Mouse (Mus musculus) granulocyte monocyte progenitor cell, adult 5-6 weeks (primary cell): ENCODE data around the gene Bmp5. TPM values are rescaled to one million over a fixed set of nuclear protein-coding genes. Genes with fewer than 3 reads are reported as not detected.
"Not testable (repeated sequence)": the region's sequence is repeated elsewhere in the genome, so short reads cannot be mapped to it uniquely, and the experiment has no call there.

ENCODE experiments used
- ATAC-seq: replicated peaks from 2 replicates; pipeline ENCODE4 v1.8.0; 2016; ENCODE audit warnings: mild to moderate bottlenecking, moderate TSS enrichment, inconsistent platforms; ENCODE audit not compliant: poor library complexity, severe bottlenecking
- total RNA-seq, 2 experiments: library from RNA; stranded (forward) in 1 of 2; stranded (reverse) in 1 of 2; fragments of 200-712, 200-1000 nt in 1 of 2; fragments of >200 nt in 1 of 2; fragmentation: Nextera tagmentation in 1 of 2; gene quantifications; 2 replicates each; pipeline ENCODE4 v1.2.3; 2014 to 2017

Gene Bmp5
- total RNA-seq (2014; fragmentation: Nextera tagmentation) (not detected in 2 replicates), total RNA-seq (2017) (not detected in 2 replicates)

DNA sequence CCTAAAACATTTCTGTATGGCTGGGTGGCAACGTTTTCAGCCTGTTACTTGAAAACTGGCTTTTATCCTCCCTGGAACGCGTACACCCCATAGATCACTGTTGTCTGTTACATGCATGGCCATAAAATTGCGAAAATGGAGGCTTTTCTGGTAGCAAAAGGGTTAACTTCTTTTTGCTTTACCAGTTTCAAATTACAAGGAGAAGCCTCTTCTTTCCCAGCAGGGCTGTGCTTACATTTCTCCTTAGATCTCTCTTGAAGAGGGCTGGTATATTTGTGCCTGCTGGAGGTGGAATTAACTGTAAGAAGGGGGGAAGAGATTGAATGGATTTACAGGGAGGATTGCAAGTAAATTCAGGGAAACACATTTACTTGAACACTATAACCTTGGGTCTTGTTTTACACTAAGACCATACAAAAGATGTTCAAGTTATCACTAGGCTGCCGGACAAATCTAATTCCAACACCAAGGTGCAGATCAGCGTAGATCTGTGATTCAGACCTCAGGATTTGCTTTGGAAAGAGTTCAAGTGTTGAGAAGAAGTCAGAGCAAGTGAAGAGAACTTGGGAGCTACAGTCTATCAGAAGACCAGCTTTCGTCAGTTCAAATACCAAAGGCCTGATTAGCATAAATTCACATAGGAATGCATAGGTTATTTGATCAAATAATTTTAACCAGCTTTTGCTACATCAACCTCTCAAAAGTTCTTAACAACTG lies at the start of gene Bmp5:
TSS of gene Bmp5 (plus strand) at position 236 of the 717 bp plus-strand sequence.
- ATAC-seq = no peak

DNA sequence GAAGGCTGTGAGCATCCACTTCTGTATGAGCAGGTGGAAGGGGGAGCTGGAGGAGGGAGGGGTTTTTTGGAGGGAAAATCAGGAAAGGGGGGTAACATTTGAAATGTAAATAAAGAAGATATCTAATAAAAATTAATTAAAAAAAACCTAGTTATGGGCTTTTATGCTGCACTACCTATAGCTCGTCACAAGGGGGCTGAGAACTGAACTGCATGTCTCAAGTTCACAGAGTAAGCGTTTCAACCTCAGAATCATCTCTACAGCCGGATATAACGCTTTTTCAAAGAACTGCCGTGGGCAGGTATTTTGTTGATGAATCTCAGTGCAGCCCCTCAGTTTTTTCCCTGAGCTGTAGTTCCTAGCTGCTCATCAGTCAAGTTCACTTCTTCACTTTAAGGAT lies 15.1 kb upstream of the Bmp5 start:
- no peak for ATAC-seq

GRCm38 (mm10) chr9:75761567-75761966 lies 13.6 kb upstream of the Bmp5 start:
- no peak for ATAC-seq

GRCm38 (mm10) chr9:75762487-75762886 lies 12.7 kb upstream of the Bmp5 start:
- no peak for ATAC-seq

- no peak for ATAC-seq
These were observed 10.4 kb upstream of the Bmp5 start for GRCm38 (mm10) chr9:75764792-75765191.

- no peak for ATAC-seq
These were observed 8.6 kb upstream of the Bmp5 start for GRCm38 (mm10) chr9:75766521-75766920.

- no peak for ATAC-seq
These were observed 6.1 kb upstream of the Bmp5 start for GRCm38 (mm10) chr9:75769042-75769441.

- ATAC-seq = no peak
These were observed 989 bp downstream of the Bmp5 start for GRCm38 (mm10) chr9:75776153-75776552.

GRCm38 (mm10) chr9:75778762-75779346 lies 3.7 kb downstream of the Bmp5 start:
- no peak for ATAC-seq

DNA sequence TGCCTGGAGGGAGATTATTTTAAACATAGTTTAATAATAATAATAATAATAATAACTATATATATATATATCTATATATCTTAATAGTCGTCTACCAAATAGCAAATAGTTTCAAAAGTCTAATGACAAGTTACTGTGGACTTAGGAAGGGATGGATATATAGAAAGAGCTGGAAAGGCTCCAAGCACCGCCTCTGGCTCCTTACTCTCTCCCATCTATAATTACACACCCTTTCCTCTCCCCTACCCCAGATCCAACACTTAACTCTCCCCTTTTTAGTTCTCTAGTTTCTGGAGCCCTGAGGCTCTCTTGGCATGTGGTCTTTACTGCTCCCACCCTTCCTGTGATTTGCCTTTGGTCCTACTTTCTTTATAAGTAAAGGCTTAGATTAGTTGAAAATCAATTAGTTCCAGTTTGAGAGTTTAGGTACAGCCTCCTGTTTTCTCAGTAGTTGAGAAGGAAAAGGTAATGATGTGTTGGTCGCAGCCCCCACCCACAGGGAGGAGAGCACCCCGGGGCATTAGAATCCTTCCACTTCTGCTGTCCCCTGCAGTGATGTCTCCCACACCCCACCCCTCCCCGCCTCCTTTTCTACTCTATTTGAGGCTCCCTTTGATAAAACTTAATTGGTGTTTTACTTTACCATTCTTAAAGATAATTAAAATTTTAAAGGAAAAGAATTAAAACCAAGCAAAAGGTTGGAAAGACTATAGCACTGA lies 5.6 kb downstream of the Bmp5 start:
- no peak for ATAC-seq

GRCm38 (mm10) chr9:75781600-75781999 lies 6.4 kb downstream of the Bmp5 start:
- ATAC-seq = no peak

DNA sequence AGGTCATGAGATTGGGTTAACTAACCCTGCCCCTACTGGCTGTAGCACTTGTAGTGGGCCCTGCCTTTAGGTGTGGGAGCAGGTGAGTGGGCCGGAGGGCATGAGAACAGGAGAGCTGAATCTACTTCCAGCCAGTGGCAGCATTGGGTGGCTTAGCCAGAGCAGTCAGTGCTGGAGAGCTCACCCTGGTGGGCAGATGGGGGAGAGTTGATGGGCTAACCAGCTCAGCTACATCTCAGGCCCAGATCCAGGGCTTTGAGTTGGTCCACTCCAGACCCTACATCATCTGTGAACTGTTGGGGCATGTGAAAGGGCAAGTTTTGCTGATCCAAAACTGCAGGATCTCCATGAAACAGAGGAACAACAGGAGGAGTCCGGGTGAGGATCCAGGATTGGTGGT lies 8.4 kb downstream of the Bmp5 start:
- ATAC-seq = no peak

GRCm38 (mm10) chr9:75785959-75786358 lies 10.8 kb downstream of the Bmp5 start:
- ATAC-seq = no peak

GRCm38 (mm10) chr9:75787121-75787520 lies 12.0 kb downstream of the Bmp5 start:
- ATAC-seq = no peak

- ATAC-seq = no peak
These were observed 14.8 kb downstream of the Bmp5 start for GRCm38 (mm10) chr9:75789879-75790428.

GRCm38 (mm10) chr9:75804940-75805339 lies 29.8 kb downstream of the Bmp5 start:
- no peak for ATAC-seq

GRCm38 (mm10) chr9:75808179-75808578 lies 33.0 kb downstream of the Bmp5 start:
- not testable (repeated sequence) for ATAC-seq

DNA sequence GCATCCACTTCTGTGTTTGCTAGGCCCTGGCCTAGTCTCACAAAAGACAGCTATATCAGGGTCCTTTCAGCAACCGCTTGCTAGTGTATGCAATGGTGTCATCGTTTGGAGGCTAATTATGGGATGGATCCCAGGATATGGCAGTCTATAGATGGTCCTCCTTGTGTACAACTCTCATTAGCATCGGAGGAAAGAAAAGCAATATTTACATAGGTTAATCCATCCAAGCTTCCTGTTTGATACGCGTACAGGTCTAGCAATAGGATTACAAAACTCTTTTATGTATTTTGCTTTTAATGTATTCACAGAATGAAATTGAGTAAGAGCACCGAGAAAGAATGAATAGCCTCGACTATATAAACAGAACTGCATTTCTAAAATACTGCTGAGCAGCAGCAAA lies 33.5 kb downstream of the Bmp5 start:
- ATAC-seq = no peak

GRCm38 (mm10) chr9:75815161-75815560 lies 40.0 kb downstream of the Bmp5 start:
- ATAC-seq = no peak

- ATAC-seq = no peak
These were observed 43.2 kb downstream of the Bmp5 start for GRCm38 (mm10) chr9:75818400-75818799.

DNA sequence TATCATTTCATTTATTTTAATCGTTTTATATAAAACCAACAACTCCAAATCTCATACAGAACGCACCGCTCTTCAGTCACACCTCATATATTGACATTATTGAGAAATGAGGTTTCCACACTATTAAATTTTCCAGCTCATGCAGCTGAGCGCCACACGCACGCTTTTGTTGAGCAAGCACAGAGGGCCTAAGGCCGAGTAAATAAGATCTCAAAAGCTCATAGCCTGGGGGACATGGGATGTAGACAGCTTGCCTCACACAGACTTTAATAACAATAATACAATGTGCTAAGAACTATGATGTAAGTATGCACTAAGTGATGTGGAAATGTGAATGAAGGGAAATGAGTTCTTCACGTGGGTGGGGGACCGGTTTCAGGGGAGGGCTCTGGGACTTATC lies 57.3 kb downstream of the Bmp5 start:
- ATAC-seq = no peak
